Mouse (Mus musculus): Measurements from ENCODE around the gene Grid1.

GRCm38 (mm10) chr14:35336561-35336960 is 516.7 kb downstream of the Grid1 start:
- TF ChIP-seq EP300 (IDR thresholded peaks at IDR 0.05; ENCODE audit: insufficient read depth, low read depth, low read length): no peak
- no peak for TF ChIP-seq CTCF (IDR thresholded peaks at IDR 0.05; ENCODE audit: low read depth, low read length)
- no peak for TF ChIP-seq POLR2A (IDR thresholded peaks at IDR 0.05; ENCODE audit: insufficient read depth, low read length)
